In genomic region chr2:122382121-122382520, GRCm38 (mm10) we compare ENCODE assay signal across 20 mouse cellular contexts. TPM values are rescaled to one million over a fixed set of nuclear protein-coding genes. Genes with fewer than 3 reads are reported as not detected.
DNase-seq lines count a peak whose midpoint lies in the region; ATAC-seq and TF ChIP-seq lines count a peak whose summit lies in the region.
"Had no signal": no experiment of that assay in that cellular context is flagged by ENCODE, and none has a peak within 500 bp of the region (broad histone marks: within the 10 kb centered on the region; RNA-seq: fewer than 3 reads in every experiment).

No protein-coding gene starts in this region.

- H3K79me2 ChIP-seq in heart, adult 2 months (replicated peaks; ENCODE audit: control insufficient read depth, insufficient read depth, low read length) = no peaks in the 10 kb centered on the region

- H3K4me1 ChIP-seq in heart, adult 2 months (ENCODE audit: control insufficient read depth, insufficient read depth, low read length) = peaks cover 7% of the 10 kb centered on the region
- H3K4me1 ChIP-seq in heart, embryonic 11.5 days (ENCODE audit: control insufficient read depth, insufficient read depth, low read length) = no peaks in the 10 kb centered on the region
- H3K4me1 ChIP-seq in brown adipose tissue, adult 24 weeks (ENCODE audit: control insufficient read depth, insufficient read depth, insufficient read length, low read length) = peaks cover 16% of the 10 kb centered on the region

- H3K9me3 ChIP-seq in heart, embryonic 11.5 days (replicated peaks; ENCODE audit: control insufficient read depth, low read length) = no peaks in the 10 kb centered on the region
- H3K9me3 ChIP-seq: embryonic facial prominence, embryonic 10.5 days; embryonic facial prominence, embryonic 12.5 days; forebrain, embryonic 13.5 days; forebrain, embryonic 15.5 days had no signal

- H3K9ac ChIP-seq in heart, adult 2 months (ENCODE audit: low read depth, low read length) = no peak overlapping the region
- no peak overlapping the region for H3K9ac ChIP-seq in heart, embryonic 11.5 days (ENCODE audit: low read depth, low read length)
- H3K9ac ChIP-seq: embryonic facial prominence, embryonic 12.5 days; forebrain, embryonic 13.5 days; forebrain, embryonic 15.5 days; forebrain, postnatal 0 days had no signal

- DNase-seq in gastrocnemius, adult 2 months = no peak
- no peak for DNase-seq in gastrocnemius, adult 18-20 months (ENCODE audit: low spot score)
- DNase-seq in heart, adult 2 months = no peak
- no peak for DNase-seq in layer of hippocampus, adult 2 months (ENCODE audit: low spot score in 2 of 2)
- DNase-seq in layer of hippocampus, adult 9-11 months = no peak
- no peak for DNase-seq in kidney, postnatal 14 days
- DNase-seq: adrenal gland, adult 2 months; adrenal gland, postnatal 10 days; adrenal gland, postnatal 25 days; cerebellum, adult 18-20 months; cerebellum, adult 9-10 months; cerebellum, postnatal 25 days; forebrain, postnatal 0 days had no signal

- 64% methylated on average over 6 of the region's 6 CpGs for WGBS in heart, adult 2 months
- WGBS in heart, embryonic 11.5 days (ENCODE audit: insufficient replicate concordance) = 78% methylated on average over 6 of the region's 6 CpGs

- no peak for TF ChIP-seq CTCF in gastrocnemius, adult 2 months (IDR thresholded peaks at IDR 0.05)
- TF ChIP-seq CTCF in heart, adult 2 months (IDR thresholded peaks at IDR 0.05) = no peak
- no peak for TF ChIP-seq CTCF in layer of hippocampus, adult 2 months (conservative IDR thresholded peaks at IDR 0.05)

- ATAC-seq in heart, embryonic 11.5 days (replicated peaks; ENCODE audit: insufficient number of reproducible peaks, low FRiP score, low TSS enrichment) = no peak
- ATAC-seq: forebrain, embryonic 13.5 days; forebrain, embryonic 15.5 days; forebrain, postnatal 0 days had no signal

- intact Hi-C loops in gastrocnemius, adult 2 months (cut with DNase I) = no loop called here
- intact Hi-C loops in heart, adult 2 months (cut with DNase I) = loop anchor here (5.0 to 10.0 kb wide), 2 partner anchors 45 to 243 kb away; partner anchors contain the start of gene Slc28a2

- TF ChIP-seq EP300 in heart, adult 2 months (IDR thresholded peaks at IDR 0.05; ENCODE audit: insufficient read depth, low read depth, low read length) = no peak

- H3K36me3 ChIP-seq in heart, adult 2 months (ENCODE audit: control insufficient read depth, insufficient read depth, low read length) = no peaks in the 10 kb centered on the region
- no peaks in the 10 kb centered on the region for H3K36me3 ChIP-seq in heart, embryonic 11.5 days (ENCODE audit: control insufficient read depth, insufficient read depth, low read length)
- H3K36me3 ChIP-seq: embryonic facial prominence, embryonic 10.5 days; embryonic facial prominence, embryonic 12.5 days; forebrain, embryonic 15.5 days had no signal

- no peak overlapping the region for H3K4me2 ChIP-seq in heart, embryonic 11.5 days
- H3K4me2 ChIP-seq: embryonic facial prominence, embryonic 12.5 days; forebrain, embryonic 13.5 days; forebrain, embryonic 15.5 days had no signal

- no peaks in the 10 kb centered on the region for H3K27me3 ChIP-seq in heart, adult 2 months (ENCODE audit: control insufficient read depth, insufficient read depth, low read length)
- H3K27me3 ChIP-seq in heart, embryonic 11.5 days (ENCODE audit: control insufficient read depth, insufficient read depth, low read length) = no peaks in the 10 kb centered on the region
- H3K27me3 ChIP-seq: embryonic facial prominence, embryonic 12.5 days; forebrain, embryonic 15.5 days had no signal

- peak overlapping the region; percentile 75 for H3K27ac ChIP-seq in gastrocnemius, adult 2 months
- H3K27ac ChIP-seq in heart, adult 2 months = peak overlapping the region; percentile 85
- H3K27ac ChIP-seq in heart, embryonic 11.5 days (ENCODE audit: low read depth, low read length) = no peak overlapping the region
- peak overlapping the region; percentile 21; the same call in 1 of the 2 replicates for H3K27ac ChIP-seq in layer of hippocampus, adult 2 months
- H3K27ac ChIP-seq in brown adipose tissue, adult 24 weeks (replicated peaks; ENCODE audit: low read depth, low read length) = peak overlapping the region; percentile 95
- H3K27ac ChIP-seq: embryonic facial prominence, embryonic 10.5 days; embryonic facial prominence, embryonic 12.5 days; forebrain, embryonic 13.5 days; forebrain, embryonic 15.5 days had no signal

- no peak for TF ChIP-seq POLR2A in heart, adult 2 months (IDR thresholded peaks at IDR 0.05; ENCODE audit: insufficient read depth, low read depth, low read length)

- no peak overlapping the region for H3K4me3 ChIP-seq in gastrocnemius, adult 2 months
- no peak overlapping the region for H3K4me3 ChIP-seq in heart, adult 2 months
- no peak overlapping the region for H3K4me3 ChIP-seq in heart, embryonic 11.5 days (ENCODE audit: low read depth, low read length)
- H3K4me3 ChIP-seq in layer of hippocampus, adult 2 months = no peak overlapping the region
- no peak overlapping the region for H3K4me3 ChIP-seq in brown adipose tissue, adult 24 weeks (ENCODE audit: insufficient read depth, low read depth, low read length)
- H3K4me3 ChIP-seq: embryonic facial prominence, embryonic 10.5 days; embryonic facial prominence, embryonic 12.5 days; forebrain, embryonic 13.5 days; forebrain, embryonic 15.5 days had no signal

RNA-seq across cellular contexts. Expression of gene Shf, which starts 13.2 kb away (rescaled TPM):
- total RNA-seq in gastrocnemius, adult 2 months (2021) = 1 to 10 TPM; 2.1 to 2.9 TPM
- 1 to 10 TPM; 1.7 to 1.9 TPM for total RNA-seq in gastrocnemius, adult 18-20 months (2021)
- total RNA-seq in heart, adult 2 months (2021) = 1 to 10 TPM; 3.5 to 5.3 TPM
- 3.5 and 5.6 TPM in 2 replicates for polyA plus RNA-seq in heart, adult 2 months (2012; rRNA removed)
- polyA plus RNA-seq in heart, embryonic 11.5 days (2014; fragmentation: Nextera tagmentation; extraction: Ambion mirVana) = 3.7 and 3.8 TPM in 2 replicates
- 10 to 100 TPM; 61.7 to 62.6 TPM for total RNA-seq in layer of hippocampus, adult 2 months (2021)
- polyA plus RNA-seq in brown adipose tissue, adult 24 weeks (2012; ENCODE audit: insufficient read depth, insufficient read length, missing spikeins) = 3.1 and 4.5 TPM in 2 replicates

RNA-seq across cellular contexts. Expression of gene Slc28a2, which starts 44.2 kb away (rescaled TPM):
- 1 to 10 TPM; 5.6 to 9.9 TPM for total RNA-seq in gastrocnemius, adult 2 months (2021)
- 1 to 10 TPM; 5.5 to 8.2 TPM for total RNA-seq in gastrocnemius, adult 18-20 months (2021)
- total RNA-seq in heart, adult 2 months (2021) = 10 to 100 TPM; 20.4 to 20.7 TPM
- polyA plus RNA-seq in heart, adult 2 months (2012; rRNA removed) = 17.6 and 37.8 TPM in 2 replicates
- 0.27 TPM in 2 replicates for polyA plus RNA-seq in heart, embryonic 11.5 days (2014; fragmentation: Nextera tagmentation; extraction: Ambion mirVana)
- under 1 TPM in 1 of 2 experiments, not detected in 1; 0.54 TPM for total RNA-seq in layer of hippocampus, adult 2 months (2021)
- 6.6 and 15.1 TPM in 2 replicates for polyA plus RNA-seq in brown adipose tissue, adult 24 weeks (2012; ENCODE audit: insufficient read depth, insufficient read length, missing spikeins)
- polyA plus RNA-seq: forebrain, embryonic 11.5 days; forebrain, embryonic 13.5 days; forebrain, embryonic 15.5 days had no signal

Comparison
In these comparisons a context has a peak if more than half of its experiments do, and no peak if none do; other contexts are left out.
1. RNA of gene Shf, which starts 13.2 kb away (total RNA-seq): 61.7 to 62.6 TPM in layer of hippocampus, adult 2 months; 3.5 to 5.3 TPM in heart, adult 2 months, 2.1 to 2.9 TPM in gastrocnemius, adult 2 months and 1.7 to 1.9 TPM in gastrocnemius, adult 18-20 months; every median in the first group is over 4 times any median in the second.
2. RNA of gene Slc28a2, which starts 44.2 kb away (total RNA-seq): 20.4 to 20.7 TPM in heart, adult 2 months, 5.6 to 9.9 TPM in gastrocnemius, adult 2 months and 5.5 to 8.2 TPM in gastrocnemius, adult 18-20 months; 0.54 TPM in layer of hippocampus, adult 2 months; every median in the first group is over 4 times any median in the second.